Mouse (Mus musculus): Measurements from ENCODE around the gene Spatc1l.

Gene Spatc1l

DNA sequence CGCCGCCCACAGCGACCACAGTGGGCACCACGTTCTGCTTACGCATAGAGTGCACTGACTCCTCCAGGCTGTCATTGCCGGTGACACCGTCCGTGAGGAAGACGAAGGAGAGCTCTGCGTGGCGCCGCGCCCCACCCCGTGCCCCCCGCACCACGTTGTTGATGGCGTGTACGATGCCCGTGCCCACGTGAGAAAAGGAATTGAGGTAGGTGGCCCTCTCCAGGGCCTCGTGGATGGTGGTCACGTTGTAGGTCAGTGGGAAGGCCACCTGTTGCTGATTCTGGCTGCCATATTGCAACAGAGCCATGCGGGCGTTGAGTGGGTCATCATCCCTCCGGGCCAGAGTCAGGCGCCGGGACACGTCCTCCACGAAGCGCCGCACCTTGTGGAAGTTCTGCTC, 34.3 kb downstream of the Spatc1l start:
- DNase-seq (ENCODE audit: low spot score in 2 of 2), result no peak

DNA sequence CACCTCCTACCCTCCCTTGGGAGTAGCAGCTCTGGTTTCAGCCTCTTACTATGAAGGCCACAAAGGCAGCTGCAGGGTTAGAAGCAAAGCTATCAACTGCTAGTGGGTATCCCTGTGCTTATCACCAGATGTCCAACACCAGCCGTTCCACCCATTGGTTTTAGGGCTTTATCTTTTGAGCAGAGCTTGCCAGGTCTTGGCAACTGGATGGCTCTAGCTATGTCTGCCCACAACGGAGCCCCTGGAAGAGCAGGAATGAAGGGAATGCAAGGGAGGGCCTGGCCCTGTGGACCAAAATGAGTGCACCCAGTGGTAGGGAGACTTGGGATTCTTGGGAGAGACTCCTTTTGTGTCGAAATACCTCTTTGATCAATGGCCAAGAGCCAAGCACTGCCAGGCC, 40.6 kb downstream of the Spatc1l start:
- DNase-seq (ENCODE audit: low spot score in 2 of 2), result no peak

DNA sequence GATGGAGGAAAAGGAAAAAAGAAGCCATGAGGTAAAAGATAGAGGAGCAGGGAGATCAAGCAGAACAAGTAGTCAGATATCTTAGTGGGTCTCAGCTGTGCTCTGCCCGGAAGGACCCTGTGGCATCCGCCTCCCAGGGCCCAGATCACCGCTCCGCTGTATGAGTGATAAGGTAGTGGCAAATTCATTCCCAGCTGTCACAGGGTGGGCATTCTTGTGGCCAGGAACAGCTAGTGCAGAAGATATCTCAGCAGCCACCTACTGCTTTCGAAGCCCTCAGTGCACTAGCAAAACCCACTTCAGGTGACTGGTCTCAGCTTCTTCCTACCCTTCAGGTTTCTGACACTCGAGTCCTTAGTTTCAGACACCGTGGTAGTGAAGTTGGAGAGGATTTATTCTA, 50.4 kb downstream of the Spatc1l start:
- no peak for DNase-seq (ENCODE audit: low spot score in 2 of 2)

Measured in right cerebral cortex, postnatal 10 days (tissue).